Mouse (Mus musculus) heart, postnatal 25 days (tissue): ENCODE results near the gene Fbxl16. TPM values are rescaled to one million over a fixed set of nuclear protein-coding genes. Genes with fewer than 3 reads are reported as not detected.

Source experiments
- DNase-seq: peaks from one replicate; pipeline ENCODE4 v3.0.0; 2022; ENCODE audit warnings: low spot score
- intact Hi-C: fragments of 180-260 bp; cut with DNase I; formaldehyde crosslinking; loops from one replicate; pipeline ENCODE4 v1.15.1; 2025
- total RNA-seq, 2 experiments: library from RNA; stranded (reverse); gene quantifications; 2 replicates each; pipeline ENCODE4 v1.2.3; 2021

Gene Fbxl16
- total RNA-seq, 2 experiments from 2014 or later: 1.2 to 1.3 TPM

DNA sequence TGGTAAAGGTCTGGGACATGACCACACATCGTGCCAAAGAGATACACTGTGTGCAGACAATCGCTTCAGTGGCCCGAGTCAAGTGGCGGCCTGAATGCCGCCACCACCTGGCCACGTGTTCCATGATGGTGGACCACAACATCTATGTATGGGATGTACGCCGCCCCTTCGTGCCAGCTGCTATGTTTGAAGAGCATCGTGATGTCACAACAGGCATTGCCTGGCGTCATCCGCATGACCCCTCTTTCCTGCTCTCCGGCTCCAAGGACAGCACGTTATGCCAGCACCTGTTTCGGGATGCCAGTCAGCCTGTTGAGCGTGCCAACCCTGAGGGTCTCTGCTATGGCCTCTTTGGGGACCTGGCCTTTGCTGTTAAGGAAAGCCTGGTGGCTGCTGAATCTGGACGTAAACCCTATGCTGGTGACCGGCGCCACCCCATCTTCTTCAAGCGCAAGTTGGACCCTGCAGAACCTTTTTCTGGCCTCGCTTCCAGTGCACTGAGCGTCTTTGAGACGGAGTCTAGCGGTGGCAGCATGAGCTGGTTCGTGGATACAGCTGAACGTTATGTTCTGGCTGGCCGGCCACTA is 17.2 kb downstream of the Fbxl16 start:
- no peak for DNase-seq
- intact Hi-C loops: no loop called here

GRCm38 (mm10) chr17:25827011-25827410 is 18.1 kb downstream of the Fbxl16 start:
- DNase-seq: no peak
- intact Hi-C loops: no loop called here

- no peak for DNase-seq
- intact Hi-C loops: no loop called here
These were observed 18.8 kb downstream of the Fbxl16 start for GRCm38 (mm10) chr17:25827546-25828222.

- DNase-seq: no peak
- intact Hi-C loops: no loop called here
These were observed 19.3 kb downstream of the Fbxl16 start for GRCm38 (mm10) chr17:25828223-25828594.

GRCm38 (mm10) chr17:25828712-25829557 is 20.1 kb downstream of the Fbxl16 start, which contains the start of gene Jmjd8:
Gene Jmjd8, plus strand, starts transcription at chr17:25828867.
- DNase-seq: peak; percentile 57
- intact Hi-C loops: no loop called here

GRCm38 (mm10) chr17:25829558-25830017 is 20.7 kb downstream of the Fbxl16 start:
- intact Hi-C loops: loop anchor here (5.0 kb wide), 1 partner anchor 38 kb away; the partner anchor contains the start of gene Mcrip2
- no peak for DNase-seq

DNA sequence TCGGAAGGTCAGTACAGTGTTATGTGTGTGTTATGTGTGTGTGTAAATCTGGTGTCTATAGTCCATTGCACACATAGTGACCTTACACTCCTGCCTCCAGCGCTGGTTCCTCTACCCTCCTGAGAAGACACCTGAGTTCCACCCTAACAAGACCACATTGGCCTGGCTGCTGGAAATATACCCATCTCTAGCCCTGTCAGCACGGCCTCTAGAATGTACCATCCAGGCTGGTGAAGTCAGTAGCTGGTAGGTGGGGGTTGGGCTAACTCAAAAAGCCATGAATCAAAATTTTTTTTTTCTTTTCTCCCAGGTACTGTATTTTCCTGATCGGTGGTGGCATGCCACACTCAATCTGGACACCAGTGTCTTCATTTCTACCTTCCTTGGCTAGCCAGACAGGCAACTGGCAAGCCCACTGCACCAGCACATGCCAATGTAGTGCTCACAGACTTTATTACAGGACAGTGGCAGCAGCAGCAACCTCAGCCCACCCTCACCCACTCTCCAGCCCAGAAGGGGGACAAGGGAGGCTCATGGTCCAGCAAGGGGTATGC is 21.4 kb downstream of the Fbxl16 start:
- no peak for DNase-seq
- intact Hi-C loops: loop anchor here (5.0 kb wide), 1 partner anchor 37 kb away; the partner anchor contains the start of gene Mcrip2

DNA sequence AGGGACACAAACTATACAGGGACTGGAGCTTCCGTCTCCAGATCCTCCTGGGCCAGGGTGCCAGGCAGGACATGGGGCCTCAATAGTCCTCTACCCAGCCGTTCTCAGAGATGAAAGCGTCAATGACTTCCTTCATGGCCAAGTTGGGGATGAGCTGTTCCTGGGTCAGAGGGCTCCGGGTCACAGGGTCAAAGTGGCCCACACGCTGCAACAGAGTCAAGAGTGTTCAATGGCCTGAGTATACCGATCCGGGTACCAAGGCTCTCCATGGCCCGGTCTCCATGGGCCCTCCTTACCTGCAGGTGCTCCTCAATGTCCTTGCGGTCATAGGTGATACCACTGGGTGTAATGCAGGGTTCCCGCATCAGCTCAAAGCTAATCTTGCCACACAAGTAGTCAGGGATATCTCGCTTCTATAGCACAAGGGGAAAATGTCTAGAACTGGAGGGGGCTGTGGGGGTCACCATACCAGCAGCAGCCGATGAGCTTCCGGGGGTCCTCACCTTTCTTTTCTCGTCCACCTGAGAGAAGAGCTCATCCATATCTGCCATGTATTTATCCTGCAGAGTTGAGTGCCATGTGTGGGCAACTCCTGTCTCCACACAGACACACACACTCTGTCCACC is 22.0 kb downstream of the Fbxl16 start:
- DNase-seq: no peak
- intact Hi-C loops: loop anchor here (5.0 kb wide), 1 partner anchor 36 kb away; the partner anchor contains the start of gene Mcrip2

DNA sequence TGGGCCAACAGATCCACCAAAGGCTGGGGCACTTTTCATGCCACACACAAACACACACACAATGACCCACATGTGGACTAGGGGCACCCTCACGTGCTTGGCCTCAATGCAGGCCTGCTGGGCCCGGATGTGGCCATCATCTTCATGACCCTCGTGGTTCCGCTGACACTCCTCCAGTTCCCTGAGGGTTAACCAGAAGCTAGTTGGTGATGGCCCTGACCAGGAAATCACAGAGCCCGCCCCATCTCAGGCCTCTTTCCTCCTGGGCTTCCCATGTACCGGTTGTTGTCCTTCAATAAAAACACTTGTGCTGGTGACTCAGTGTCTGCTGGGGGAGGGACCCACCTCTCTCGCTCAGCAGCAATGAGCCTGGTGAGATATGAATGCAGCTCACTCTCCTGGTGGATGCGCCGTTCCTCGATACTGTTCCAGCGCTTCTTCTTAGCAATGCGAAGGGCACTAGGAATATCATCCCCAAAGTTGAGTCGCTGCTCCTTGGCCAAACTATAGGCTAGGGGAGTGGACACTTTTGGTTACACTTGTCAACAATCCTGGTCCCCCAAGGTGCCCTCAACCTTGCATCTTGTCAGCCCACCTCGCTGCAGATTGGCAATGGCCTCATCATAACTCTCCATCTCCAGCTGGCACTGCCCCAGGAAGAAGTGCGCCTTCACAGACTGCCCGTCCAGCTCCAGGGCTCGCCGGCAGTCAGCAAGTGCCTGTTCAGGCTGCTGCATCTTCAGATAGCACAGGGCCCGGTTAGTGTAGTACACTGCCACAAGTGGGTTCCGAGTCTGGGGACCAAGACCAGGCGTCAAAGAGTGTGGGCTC is 22.8 kb downstream of the Fbxl16 start:
- intact Hi-C loops: loop anchor here (5.0 kb wide), 1 partner anchor 36 kb away; the partner anchor contains the start of gene Mcrip2

DNA sequence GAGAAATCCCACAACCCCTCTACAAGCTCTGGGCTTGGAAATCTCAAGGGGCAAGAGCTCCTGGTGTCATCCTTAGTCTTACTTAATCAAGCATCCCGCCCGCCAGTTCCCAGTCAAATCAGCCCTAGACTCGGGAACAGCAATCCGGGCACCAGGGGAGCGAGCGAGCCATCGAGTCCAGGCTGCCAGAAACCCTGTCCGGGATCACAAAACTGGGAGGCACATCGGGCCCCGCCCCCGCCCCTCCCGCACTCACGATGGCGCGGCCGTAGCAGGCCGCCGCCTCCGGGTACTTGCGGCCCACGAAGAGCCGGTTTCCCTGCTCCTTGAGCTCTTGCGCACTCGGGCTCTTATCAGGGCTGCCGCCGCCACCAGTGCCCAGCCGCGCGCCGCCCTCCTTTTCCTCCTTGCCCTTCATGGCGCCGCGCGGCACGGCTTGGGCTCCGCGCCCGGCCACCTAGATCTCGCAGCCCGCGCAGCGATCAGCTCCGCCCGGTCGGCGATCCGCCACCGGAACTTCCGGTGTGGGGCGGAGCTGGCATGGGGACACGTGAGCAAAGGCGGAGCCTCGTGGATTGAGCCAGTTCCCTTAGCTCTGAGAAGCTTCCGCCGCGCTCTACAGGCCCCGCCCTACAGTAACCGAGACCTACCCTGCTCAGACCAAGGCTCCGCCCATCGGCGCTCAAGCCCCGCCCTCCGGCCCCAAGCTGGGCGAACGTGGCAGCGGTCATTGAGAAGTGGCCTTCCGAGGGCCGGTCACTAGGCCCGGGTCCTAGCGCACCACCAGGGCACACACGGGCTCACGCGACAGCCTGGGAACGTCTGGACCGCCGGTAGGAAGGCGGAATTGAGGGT is 23.8 kb downstream of the Fbxl16 start:
- peak; percentile 99 for DNase-seq
- intact Hi-C loops: loop anchor here (5.0 kb wide), 1 partner anchor 35 kb away; the partner anchor contains the start of gene Mcrip2

More for the DNA sequence above, 22.8 kb downstream of the Fbxl16 start:
- no peak for DNase-seq

GRCm38 (mm10) chr17:25833291-25833663 is 24.4 kb downstream of the Fbxl16 start, which contains the start of gene Stub1:
Gene Stub1, minus strand, starts transcription at chr17:25833404.
- intact Hi-C loops: loop anchor here (5.0 kb wide), 1 partner anchor 34 kb away; the partner anchor contains the start of gene Mcrip2
- peak; percentile 88 for DNase-seq

DNA sequence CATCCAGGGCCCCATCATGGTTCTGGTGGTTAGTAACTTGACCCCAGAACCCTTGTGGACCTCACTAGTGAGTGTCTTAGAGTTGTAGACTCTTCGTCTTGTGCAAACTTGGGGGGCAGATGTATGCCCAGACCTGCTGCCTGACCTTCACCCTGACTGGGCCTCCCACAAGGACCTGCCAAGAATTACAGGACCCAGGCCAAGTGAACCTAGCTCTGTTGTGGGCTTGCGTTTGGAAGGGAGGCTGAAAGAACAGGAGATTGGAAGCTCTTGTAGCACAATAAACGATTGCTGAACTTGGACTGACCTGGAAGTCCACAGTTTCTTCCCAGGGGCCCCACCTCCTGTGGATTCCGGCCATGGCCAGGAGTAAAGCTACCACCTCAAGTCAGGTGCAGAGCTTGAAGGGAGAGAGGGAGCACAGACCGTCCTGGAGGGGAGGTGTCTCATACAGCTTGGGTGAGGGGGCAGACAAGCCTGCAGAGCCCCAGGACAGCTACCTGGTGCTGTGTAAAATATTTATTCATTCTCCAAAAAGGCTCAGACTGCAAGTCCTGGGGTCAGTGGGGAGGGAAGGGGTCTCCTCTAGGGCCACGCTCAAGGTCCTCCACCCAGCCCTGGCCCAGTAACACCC is 25.2 kb downstream of the Fbxl16 start:
- DNase-seq: no peak
- intact Hi-C loops: loop anchor here (5.0 kb wide), 1 partner anchor 33 kb away; the partner anchor contains the start of gene Mcrip2

DNA sequence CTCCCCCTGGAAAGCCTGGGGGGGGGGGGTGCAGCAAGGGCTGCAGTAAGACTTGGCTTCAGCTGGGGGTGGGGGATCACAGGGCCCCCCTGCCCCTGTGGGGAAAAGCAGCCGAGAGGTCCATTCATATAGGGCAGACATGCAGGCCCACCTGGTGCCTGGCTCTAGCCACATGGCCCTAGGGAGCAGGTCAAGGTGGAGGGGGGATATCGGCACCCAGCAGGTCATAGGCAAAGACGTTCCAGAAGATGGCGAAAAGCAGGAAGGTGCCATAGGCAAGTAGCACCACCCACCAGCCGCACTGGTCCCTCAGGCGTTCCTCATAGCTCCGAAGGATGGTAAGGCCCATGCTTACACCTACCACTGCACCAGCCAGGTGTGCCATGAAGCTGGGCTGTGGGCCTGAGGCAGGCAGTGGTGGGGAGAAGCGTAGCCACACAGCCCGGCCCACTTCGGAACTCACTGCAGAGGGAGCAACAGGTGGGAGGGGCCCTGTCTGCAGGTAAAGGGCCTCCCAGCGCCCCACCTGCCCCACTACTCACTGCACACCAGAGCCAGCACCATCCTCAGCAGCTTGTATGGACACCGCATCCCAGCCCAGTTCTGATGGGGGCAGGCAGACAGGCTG is 25.8 kb downstream of the Fbxl16 start:
- DNase-seq: no peak
- intact Hi-C loops: loop anchor here (5.0 kb wide), 1 partner anchor 33 kb away; the partner anchor contains the start of gene Mcrip2

DNA sequence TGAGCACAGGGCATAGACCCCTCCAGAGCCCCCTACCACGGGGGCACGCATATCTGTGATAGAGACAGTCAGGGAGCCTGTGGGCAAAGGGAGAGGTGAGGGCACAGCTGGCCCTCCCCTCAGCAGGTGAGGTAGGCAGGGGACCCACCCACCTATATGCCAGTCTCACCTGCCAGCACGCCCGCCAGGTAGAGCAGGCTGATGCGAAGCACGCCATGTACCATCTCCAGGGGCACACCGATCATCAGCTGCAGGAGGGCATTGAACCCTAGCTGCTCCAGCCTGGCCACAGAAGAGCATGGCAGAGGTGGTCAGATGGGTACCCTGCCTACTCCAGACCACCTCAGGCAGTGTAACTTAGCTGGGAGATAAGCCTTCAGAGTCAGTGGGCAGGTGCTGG is 26.4 kb downstream of the Fbxl16 start:
- intact Hi-C loops: no loop called here
- DNase-seq: no peak

- intact Hi-C loops: no loop called here
- DNase-seq: no peak
These were observed 26.9 kb downstream of the Fbxl16 start for GRCm38 (mm10) chr17:25835816-25836215.

DNA sequence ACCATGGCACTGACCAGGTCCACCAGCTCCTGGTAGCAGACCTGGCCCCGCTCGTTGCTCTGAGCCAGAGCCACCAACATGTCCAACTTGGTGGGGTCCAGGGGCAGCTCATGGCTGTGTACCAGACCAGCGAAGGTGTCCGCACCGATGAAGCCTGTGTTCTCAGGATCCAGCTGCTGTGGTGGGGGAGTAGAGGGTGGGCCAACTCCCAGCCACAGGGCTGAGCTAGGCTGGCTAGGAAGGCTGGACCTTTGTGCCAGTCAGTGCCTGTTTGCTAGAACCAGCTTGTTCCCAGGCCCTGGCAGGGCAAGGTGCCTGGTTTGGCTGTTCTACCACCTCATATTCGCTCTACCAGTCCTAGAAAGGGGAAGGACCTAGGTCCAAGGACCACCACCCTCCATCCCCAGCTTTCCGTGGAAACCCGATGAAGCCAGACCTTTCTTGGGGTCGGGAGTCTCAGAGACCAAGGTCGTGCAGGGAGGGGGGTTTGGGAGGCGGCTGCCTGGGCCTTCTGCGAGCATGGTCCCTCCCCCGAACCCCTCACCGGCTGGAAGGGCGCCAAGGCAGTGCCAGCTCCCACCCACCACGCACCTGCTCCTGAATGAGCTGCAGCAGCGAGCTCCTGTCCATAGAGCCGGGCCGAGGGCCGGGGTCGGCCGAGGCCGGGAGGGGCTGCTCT is 27.7 kb downstream of the Fbxl16 start:
- DNase-seq: no peak
- intact Hi-C loops: no loop called here
